Mouse (Mus musculus): Measurements from ENCODE around the gene Pou2f3.

DNA sequence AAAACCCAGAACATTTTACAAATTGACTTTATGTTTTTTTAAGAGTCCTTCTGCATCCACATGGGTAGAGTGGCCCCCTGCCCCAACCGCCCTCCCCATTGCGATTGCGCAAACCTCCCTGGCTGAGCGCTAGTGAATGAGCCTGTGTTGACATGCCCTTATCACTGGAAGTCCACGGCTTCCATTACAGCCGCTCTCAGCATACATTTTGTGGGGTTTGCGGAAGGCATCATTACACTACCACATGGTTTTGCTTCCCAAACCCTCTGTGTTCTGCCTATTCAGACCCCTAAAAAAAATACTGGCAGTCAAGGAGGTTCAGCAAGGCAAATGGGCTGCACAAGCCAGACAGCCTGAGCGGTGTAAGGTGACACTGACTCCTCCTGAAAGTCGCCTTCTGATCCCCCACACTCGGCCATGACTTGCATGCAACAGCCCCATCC lies 36.6 kb upstream of the Pou2f3 start:
- TF ChIP-seq CTCF (IDR thresholded peaks at IDR 0.05; ENCODE audit: low read depth) (no peak), EP300 (IDR thresholded peaks at IDR 0.05; ENCODE audit: low read depth) (no peak)

All from liver, embryonic 14.5 days (tissue).